In genomic region chr11:101485509-101486028, GRCm38 (mm10) we compare ENCODE assay signal across 14 mouse cellular contexts. TPM values are rescaled to one million over a fixed set of nuclear protein-coding genes. Genes with fewer than 3 reads are reported as not detected.
A peak's percentile ranks its signal among the peaks of the same experiment; 100 is the strongest.
DNase-seq lines count a peak whose midpoint lies in the region; ATAC-seq and TF ChIP-seq lines count a peak whose summit lies in the region.
"Had no signal": no experiment of that assay in that cellular context is flagged by ENCODE, and none has a peak within 500 bp of the region (broad histone marks: within the 10 kb centered on the region; RNA-seq: fewer than 3 reads in every experiment).

No protein-coding gene starts in this region.

- no peaks in the 10 kb centered on the region for H3K9me3 ChIP-seq in heart, embryonic 15.5 days (replicated peaks)
- H3K9me3 ChIP-seq in forebrain, embryonic 11.5 days (ENCODE audit: control insufficient read depth, low read length): no peaks in the 10 kb centered on the region
- H3K9me3 ChIP-seq: hindbrain, embryonic 15.5 days; lung, embryonic 15.5 days had no signal

- no peak for DNase-seq in heart, adult 9 months (ENCODE audit: low spot score in 2 of 2)
- DNase-seq in MEL-GATA-1-ER (ENCODE audit: extremely low read depth, low read depth) (peak; percentile 96), adipocyte (ENCODE audit: low spot score) (no peak)
- DNase-seq in forebrain, embryonic 11.5 days (ENCODE audit: low spot score): no peak
- DNase-seq in left cerebral cortex, adult 2 months (ENCODE audit: extremely low spot score in 1 of 2, low spot score in 2 of 2): no peak
- DNase-seq in urinary bladder, postnatal 36 days (ENCODE audit: low spot score in 2 of 2): no peak
- DNase-seq: cerebellum, adult 2 months; thymus, adult 2 months had no signal

- intact Hi-C loops in left cerebral cortex, adult 2 months (cut with DNase I): no loop called here

- no peak overlapping the region for H3K4me3 ChIP-seq in heart, embryonic 15.5 days
- H3K4me3 ChIP-seq in forebrain, embryonic 11.5 days (ENCODE audit: low read depth, low read length): no peak overlapping the region
- H3K4me3 ChIP-seq in left cerebral cortex, adult 2 months: no peak overlapping the region
- H3K4me3 ChIP-seq: hindbrain, embryonic 15.5 days; layer of hippocampus, adult 2 months; lung, embryonic 15.5 days had no signal

- H3K9ac ChIP-seq in heart, embryonic 15.5 days: no peak overlapping the region; the same call in 1 of the 2 replicates
- no peak overlapping the region for H3K9ac ChIP-seq in forebrain, embryonic 11.5 days (ENCODE audit: low read length)
- H3K9ac ChIP-seq: hindbrain, embryonic 15.5 days; lung, embryonic 15.5 days had no signal

- WGBS in heart, embryonic 15.5 days: 9% methylated on average over 6 of the region's 6 CpGs
- WGBS in forebrain, embryonic 11.5 days: 57% methylated on average over 6 of the region's 6 CpGs

- peaks cover 24% of the 10 kb centered on the region for H3K4me1 ChIP-seq in heart, embryonic 15.5 days (replicated peaks)
- H3K4me1 ChIP-seq in forebrain, embryonic 11.5 days (replicated peaks; ENCODE audit: control insufficient read depth, insufficient read depth, low read length): no peaks in the 10 kb centered on the region
- H3K4me1 ChIP-seq: lung, embryonic 15.5 days had no signal

- ATAC-seq in heart, embryonic 15.5 days (replicated peaks; ENCODE audit: insufficient number of reproducible peaks, insufficient read depth, low FRiP score, low read depth): 0 out of 2 replicates have a peak, but pooled peaks have one; percentile 58
- ATAC-seq in forebrain, embryonic 11.5 days (replicated peaks; ENCODE audit: low FRiP score): no peak
- peak; percentile 95 for ATAC-seq in megakaryocyte progenitor cell, adult 5-6 weeks (replicated peaks; ENCODE audit: poor library complexity)
- ATAC-seq: activated CD4-positive, CD25-positive, alpha-beta regulatory T cell, adult 4 months had no signal

- no peaks in the 10 kb centered on the region for H3K27me3 ChIP-seq in heart, embryonic 15.5 days
- no peaks in the 10 kb centered on the region for H3K27me3 ChIP-seq in forebrain, embryonic 11.5 days (ENCODE audit: control insufficient read depth, insufficient read depth, low read length)
- H3K27me3 ChIP-seq: hindbrain, embryonic 15.5 days; lung, embryonic 15.5 days had no signal

- H3K4me2 ChIP-seq in heart, embryonic 15.5 days: no peak overlapping the region
- no peak overlapping the region for H3K4me2 ChIP-seq in forebrain, embryonic 11.5 days (ENCODE audit: low read depth, low read length, severe bottlenecking)
- H3K4me2 ChIP-seq: hindbrain, embryonic 15.5 days; lung, embryonic 15.5 days had no signal

- no peak for TF ChIP-seq CTCF in left cerebral cortex, adult 2 months (IDR thresholded peaks at IDR 0.05)

- peak overlapping the region; percentile 26; the same call in 1 of the 2 replicates for H3K27ac ChIP-seq in heart, embryonic 15.5 days
- peak overlapping the region; percentile 13; the same call in 1 of the 2 replicates for H3K27ac ChIP-seq in forebrain, embryonic 11.5 days (ENCODE audit: low read depth, low read length)
- H3K27ac ChIP-seq in left cerebral cortex, adult 2 months: no peak overlapping the region
- H3K27ac ChIP-seq: hindbrain, embryonic 15.5 days; layer of hippocampus, adult 2 months; lung, embryonic 15.5 days had no signal

- H3K36me3 ChIP-seq in heart, embryonic 15.5 days: 0 out of 2 replicates have a peak, but pooled peaks cover 7% of the 10 kb centered on the region
- no peaks in the 10 kb centered on the region; the same call in 1 of the 2 replicates for H3K36me3 ChIP-seq in forebrain, embryonic 11.5 days (ENCODE audit: control insufficient read depth, insufficient read depth, low read length)
- H3K36me3 ChIP-seq: hindbrain, embryonic 15.5 days had no signal

RNA-seq across cellular contexts. Expression of gene Vat1, which starts 19.5 kb away (rescaled TPM):
- 30.2 and 38.6 TPM in 2 replicates for polyA plus RNA-seq in heart, embryonic 15.5 days (2015; fragmentation: Nextera tagmentation; extraction: Ambion mirVana)
- polyA plus RNA-seq in forebrain, embryonic 11.5 days (2014; fragmentation: Nextera tagmentation; extraction: Ambion mirVana): 47.0 and 51.4 TPM in 2 replicates
- 83.6 and 92.8 TPM in 2 replicates for total RNA-seq in megakaryocyte progenitor cell, adult 5-6 weeks (2015)
- total RNA-seq in megakaryocyte progenitor cell, adult 5-6 weeks (2017): 47.9 and 50.0 TPM in 2 replicates
- total RNA-seq in left cerebral cortex, adult 2 months (2021): 10 to 100 TPM; 33.4 to 36.8 TPM

RNA-seq across cellular contexts. Expression of gene Rnd2, which starts 20.8 kb away (rescaled TPM):
- polyA plus RNA-seq in heart, embryonic 15.5 days (2015; fragmentation: Nextera tagmentation; extraction: Ambion mirVana): 9.1 and 10.1 TPM in 2 replicates
- 43.5 and 49.0 TPM in 2 replicates for polyA plus RNA-seq in forebrain, embryonic 11.5 days (2014; fragmentation: Nextera tagmentation; extraction: Ambion mirVana)
- total RNA-seq in megakaryocyte progenitor cell, adult 5-6 weeks (2015): 2.0 and 3.9 TPM in 2 replicates
- 1.00 and 3.9 TPM in 2 replicates for total RNA-seq in megakaryocyte progenitor cell, adult 5-6 weeks (2017)
- 100 to 1,000 TPM; 141 to 159 TPM for total RNA-seq in left cerebral cortex, adult 2 months (2021)

RNA-seq across cellular contexts. Expression of gene Ifi35, which starts 37.4 kb away (rescaled TPM):
- 18.0 and 25.9 TPM in 2 replicates for polyA plus RNA-seq in heart, embryonic 15.5 days (2015; fragmentation: Nextera tagmentation; extraction: Ambion mirVana)
- 3.8 and 3.9 TPM in 2 replicates for polyA plus RNA-seq in forebrain, embryonic 11.5 days (2014; fragmentation: Nextera tagmentation; extraction: Ambion mirVana)
- 27.2 and 31.7 TPM in 2 replicates for total RNA-seq in megakaryocyte progenitor cell, adult 5-6 weeks (2015)
- total RNA-seq in megakaryocyte progenitor cell, adult 5-6 weeks (2017): 31.1 and 32.6 TPM in 2 replicates
- 1 to 10 TPM; 2.4 to 3.2 TPM for total RNA-seq in left cerebral cortex, adult 2 months (2021)

RNA-seq across cellular contexts. Expression of gene Rpl27, which starts 43.5 kb away (rescaled TPM):
- polyA plus RNA-seq in heart, embryonic 15.5 days (2015; fragmentation: Nextera tagmentation; extraction: Ambion mirVana): 174 and 211 TPM in 2 replicates
- polyA plus RNA-seq in forebrain, embryonic 11.5 days (2014; fragmentation: Nextera tagmentation; extraction: Ambion mirVana): 370 and 424 TPM in 2 replicates
- 500 and 587 TPM in 2 replicates for total RNA-seq in megakaryocyte progenitor cell, adult 5-6 weeks (2015)
- 3,389 and 3,728 TPM in 2 replicates for total RNA-seq in megakaryocyte progenitor cell, adult 5-6 weeks (2017)
- 10 to 100 TPM; 31.5 to 34.7 TPM for total RNA-seq in left cerebral cortex, adult 2 months (2021)

Comparison
In these comparisons a context has a peak if more than half of its experiments do, and no peak if none do; other contexts are left out.
1. RNA of gene Rnd2, which starts 20.8 kb away (total RNA-seq): 141 to 159 TPM in left cerebral cortex, adult 2 months; 1.00 to 3.9 TPM in megakaryocyte progenitor cell, adult 5-6 weeks; every median in the first group is over 10 times any median in the second.
2. RNA of gene Ifi35, which starts 37.4 kb away (total RNA-seq): 27.2 to 32.6 TPM in megakaryocyte progenitor cell, adult 5-6 weeks; 2.4 to 3.2 TPM in left cerebral cortex, adult 2 months; every median in the first group is over 4 times any median in the second.